Comparison of ENCODE assay signal across 8 mouse cellular contexts in genomic region chrX:73966248-73967176, GRCm38 (mm10). TPM values are rescaled to one million over a fixed set of nuclear protein-coding genes. Genes with fewer than 3 reads are reported as not detected.
DNase-seq lines count a peak whose midpoint lies in the region; ATAC-seq and TF ChIP-seq lines count a peak whose summit lies in the region.

Gene Hcfc1 (minus strand): TSS chrX:73966357.

- peaks cover 46% of the 10 kb centered on the region for H3K4me1 ChIP-seq in E14TG2a.4 (replicated peaks; ENCODE audit: low read depth, low read length)
- peaks cover 34% of the 10 kb centered on the region for H3K4me1 ChIP-seq in forebrain, embryonic 13.5 days
- H3K4me1 ChIP-seq in liver, postnatal 0 days (ENCODE audit: insufficient read depth): peaks cover 26% of the 10 kb centered on the region
- peaks cover 9% of the 10 kb centered on the region; the same call in 1 of the 2 replicates for H3K4me1 ChIP-seq in neural tube, embryonic 14.5 days (ENCODE audit: control insufficient read depth, insufficient read depth, low read length)

- intact Hi-C loops in heart, postnatal 10 days (cut with DNase I): loop anchor here (1.0 to 10.0 kb wide), 3 partner anchors 56 to 458 kb away; partner anchors contain the start of genes G6pdx and Irak1

- peaks cover 33% of the 10 kb centered on the region for H3K36me3 ChIP-seq in E14TG2a.4 (ENCODE audit: insufficient read depth, low read length)
- H3K36me3 ChIP-seq in forebrain, embryonic 13.5 days (ENCODE audit: poor library complexity, severe bottlenecking): no peaks in the 10 kb centered on the region
- H3K36me3 ChIP-seq in liver, postnatal 0 days (replicated peaks; ENCODE audit: insufficient read depth, low read length): 0 out of 2 replicates have a peak, but pooled peaks cover 7% of the 10 kb centered on the region
- H3K36me3 ChIP-seq in neural tube, embryonic 14.5 days (ENCODE audit: control insufficient read depth, insufficient read depth, low read length): no peaks in the 10 kb centered on the region

- DNase-seq in c-Kit-positive CD71-positive TER-119-positive erythroid progenitor cells, embryonic 14.5 days (ENCODE audit: low spot score): peak; percentile 80
- peak; percentile 92 for DNase-seq in heart, postnatal 10 days
- DNase-seq in large intestine, adult 2 months (ENCODE audit: low read depth, low spot score): no peak
- DNase-seq in liver, postnatal 0 days: peak; percentile 89
- peak; percentile 90 for DNase-seq in testis, postnatal 10 days (ENCODE audit: low spot score)

- H3K4me3 ChIP-seq in E14TG2a.4 (replicated peaks; ENCODE audit: low read length): peak within 1 kb of the TSS; percentile 91
- peak within 1 kb of the TSS; percentile 77 for H3K4me3 ChIP-seq in forebrain, embryonic 13.5 days
- peak within 1 kb of the TSS; percentile 80 for H3K4me3 ChIP-seq in liver, postnatal 0 days (ENCODE audit: low read depth, low read length)
- H3K4me3 ChIP-seq in neural tube, embryonic 14.5 days (ENCODE audit: low read depth, low read length): peak within 1 kb of the TSS; percentile 55

- ATAC-seq in forebrain, embryonic 13.5 days: peak; percentile 80
- peak; percentile 66 for ATAC-seq in liver, postnatal 0 days
- ATAC-seq in neural tube, embryonic 14.5 days (ENCODE audit: low read depth): peak; percentile 75

- H3K4me2 ChIP-seq in forebrain, embryonic 13.5 days: peak within 1 kb of the TSS; percentile 81
- H3K4me2 ChIP-seq in liver, postnatal 0 days (ENCODE audit: low read depth, low read length): peak within 1 kb of the TSS; percentile 71
- H3K4me2 ChIP-seq in neural tube, embryonic 14.5 days (ENCODE audit: low read depth, low read length): peak within 1 kb of the TSS; percentile 71

- peak within 1 kb of the TSS; percentile 75 for H3K9ac ChIP-seq in forebrain, embryonic 13.5 days
- H3K9ac ChIP-seq in liver, postnatal 0 days (replicated peaks): peak within 1 kb of the TSS; percentile 80
- H3K9ac ChIP-seq in neural tube, embryonic 14.5 days (replicated peaks; ENCODE audit: low read depth, low read length): peak within 1 kb of the TSS; percentile 69

- peak within 1 kb of the TSS; percentile 98 for H3K27ac ChIP-seq in forebrain, embryonic 13.5 days
- H3K27ac ChIP-seq in liver, postnatal 0 days (ENCODE audit: low read depth): peak within 1 kb of the TSS; percentile 99
- H3K27ac ChIP-seq in neural tube, embryonic 14.5 days (ENCODE audit: low read depth, low read length): peak within 1 kb of the TSS; percentile 93

- no peaks in the 10 kb centered on the region for H3K9me3 ChIP-seq in E14TG2a.4 (ENCODE audit: low read length)
- no peaks in the 10 kb centered on the region for H3K9me3 ChIP-seq in forebrain, embryonic 13.5 days (replicated peaks)
- no peaks in the 10 kb centered on the region for H3K9me3 ChIP-seq in liver, postnatal 0 days (ENCODE audit: low read length)
- H3K9me3 ChIP-seq in neural tube, embryonic 14.5 days (ENCODE audit: control insufficient read depth, low read length): no peaks in the 10 kb centered on the region

- WGBS in forebrain, embryonic 13.5 days: 17% methylated on average over 58 of the region's 58 CpGs
- 13% methylated on average over 57 of the region's 58 CpGs for WGBS in large intestine, adult 2 months
- WGBS in liver, postnatal 0 days (ENCODE audit: insufficient replicate concordance): 15% methylated on average over 57 of the region's 58 CpGs
- WGBS in neural tube, embryonic 14.5 days: 22% methylated on average over 52 of the region's 58 CpGs

- no peak; the same call in 1 of the 2 replicates for TF ChIP-seq EP300 in liver, postnatal 0 days (IDR thresholded peaks at IDR 0.05; ENCODE audit: low read depth)

- no peak for TF ChIP-seq CTCF in E14TG2a.4 (conservative IDR thresholded peaks at IDR 0.05; ENCODE audit: low read length)
- TF ChIP-seq CTCF in liver, postnatal 0 days (IDR thresholded peaks at IDR 0.05; ENCODE audit: low read depth): no peak

- H3K27me3 ChIP-seq in E14TG2a.4 (ENCODE audit: insufficient read depth, low read length): no peaks in the 10 kb centered on the region
- no peaks in the 10 kb centered on the region for H3K27me3 ChIP-seq in forebrain, embryonic 13.5 days
- H3K27me3 ChIP-seq in liver, postnatal 0 days (ENCODE audit: insufficient read depth, low read length): no peaks in the 10 kb centered on the region
- no peaks in the 10 kb centered on the region for H3K27me3 ChIP-seq in neural tube, embryonic 14.5 days (ENCODE audit: control insufficient read depth, insufficient read depth, low read length)

RNA-seq across cellular contexts. Expression of gene Hcfc1, which starts in this region (rescaled TPM):
- 59.4 and 68.9 TPM in 2 replicates for polyA plus RNA-seq in forebrain, embryonic 13.5 days (2015; fragmentation: Nextera tagmentation; extraction: Ambion mirVana)
- total RNA-seq in heart, postnatal 10 days (2021): 10 to 100 TPM; 64.2 to 64.4 TPM
- 38.2 and 50.9 TPM in 2 replicates for polyA plus RNA-seq in large intestine, adult 2 months (2012; rRNA removed)
- polyA plus RNA-seq in liver, postnatal 0 days (2015; fragmentation: Nextera tagmentation; extraction: Ambion mirVana): 14.6 and 16.4 TPM in 2 replicates
- polyA plus RNA-seq in neural tube, embryonic 14.5 days (2014; fragmentation: Nextera tagmentation; extraction: Ambion mirVana): 59.6 and 63.5 TPM in 2 replicates
